Mouse (Mus musculus) MEL (cell line): Measurements from ENCODE around the gene Epha4. TPM values are rescaled to one million over a fixed set of nuclear protein-coding genes. Genes with fewer than 3 reads are reported as not detected.

Experiments
- DNase-seq: peaks from one replicate; pipeline ENCODE4 v3.0.0; 2011; ENCODE audit warnings: low read depth, low spot score
- H3K27ac ChIP-seq: 2 replicates; pipeline ENCODE4 v1.5.1; 2012; ENCODE audit warnings: low read depth, mild to moderate bottlenecking, control low read depth, low read length, moderate library complexity; ENCODE audit not compliant: control insufficient read depth
- H3K27me3 ChIP-seq, 2 experiments: fragments of 150-350 bp in 1 of 2; sonication (generic) in 1 of 2; 2 replicates each; pipeline ENCODE4 v1.6.1; 2012; ENCODE audit warnings: low read length in 2 of 2, mild to moderate bottlenecking in 2 of 2, improper control_type of control experiment in 1 of 2, moderate library complexity in 1 of 2; ENCODE audit not compliant: insufficient read depth in 2 of 2, control insufficient read depth in 1 of 2
- H3K36me3 ChIP-seq, 2 experiments: 2 replicates each; pipeline ENCODE4 v1.6.1; 2012 to 2014; ENCODE audit warnings: low read length in 2 of 2, improper control_type of control experiment in 1 of 2, inconsistent platforms in 1 of 2, mild to moderate bottlenecking in 1 of 2; ENCODE audit not compliant: insufficient read depth in 2 of 2, control insufficient read depth in 1 of 2
- H3K4me1 ChIP-seq, 2 experiments: fragments of 150-350 bp in 1 of 2; sonication (generic) in 1 of 2; 2 replicates each; pipeline ENCODE4 v1.6.1; 2012; ENCODE audit warnings: low read length in 2 of 2, improper control_type of control experiment in 1 of 2, mild to moderate bottlenecking in 1 of 2; ENCODE audit not compliant: insufficient read depth in 2 of 2, control insufficient read depth in 1 of 2
- H3K4me3 ChIP-seq, 2 experiments: fragments of 150-350 bp in 1 of 2; sonication (generic) in 1 of 2; 2 replicates each; pipeline ENCODE4 v1.5.1; 2012; ENCODE audit warnings: low read depth in 2 of 2, low read length in 2 of 2, mild to moderate bottlenecking in 2 of 2, moderate library complexity in 2 of 2, control low read depth in 1 of 2, improper control_type of control experiment in 1 of 2; ENCODE audit not compliant: control insufficient read depth in 1 of 2, insufficient read depth in 1 of 2
- H3K79me2 ChIP-seq: 2 replicates; pipeline ENCODE4 v1.6.1; 2012; ENCODE audit warnings: mild to moderate bottlenecking, low read length, moderate library complexity; ENCODE audit not compliant: control insufficient read depth, poor library complexity, insufficient read depth
- H3K9ac ChIP-seq: 2 replicates; pipeline ENCODE4 v1.6.1; 2012; ENCODE audit warnings: low read depth, mild to moderate bottlenecking, control low read depth, low read length, moderate library complexity; ENCODE audit not compliant: control insufficient read depth, poor library complexity, severe bottlenecking
- H3K9me3 ChIP-seq: fragments of 150-350 bp; sonication (generic); replicated peaks from 2 replicates; pipeline ENCODE4 v1.6.1; 2012; ENCODE audit warnings: mild to moderate bottlenecking, low read length, improper control_type of control experiment, moderate library complexity; ENCODE audit not compliant: insufficient read depth
- CHD1 ChIP-seq: IDR thresholded peaks from 2 replicates; pipeline ENCODE4 v1.6.1; 2012; ENCODE audit warnings: low read depth, mild to moderate bottlenecking, inconsistent platforms, low read length, improper control_type of control experiment
- CTCF ChIP-seq, 3 experiments: IDR thresholded peaks in 2 of 3; conservative IDR thresholded peaks in 1 of 3; 2 replicates each; pipeline ENCODE4 v1.5.1; 2011 to 2012; ENCODE audit warnings: low read length in 3 of 3, low read depth in 2 of 3, mild to moderate bottlenecking in 2 of 3, improper control_type of control experiment in 1 of 3, inconsistent platforms in 1 of 3, mixed read lengths in 1 of 3, moderate library complexity in 1 of 3; ENCODE audit not compliant: control insufficient read depth in 1 of 3, insufficient read depth in 1 of 3, poor library complexity in 1 of 3, severe bottlenecking in 1 of 3
- E2F4 ChIP-seq: IDR thresholded peaks from 2 replicates; pipeline ENCODE4 v1.6.1; 2011; ENCODE audit warnings: low read depth, low read length, improper control_type of control experiment, borderline replicate concordance
- EP300 ChIP-seq, 2 experiments: IDR thresholded peaks; 2 replicates each; pipeline ENCODE4 v1.6.1; 2011; ENCODE audit warnings: improper control_type of control experiment in 2 of 2, low read length in 2 of 2, low read depth in 1 of 2, mild to moderate bottlenecking in 1 of 2
- ETS1 ChIP-seq: IDR thresholded peaks from 2 replicates; pipeline ENCODE4 v1.6.1; 2012; ENCODE audit warnings: low read depth, mild to moderate bottlenecking, inconsistent platforms, low read length, improper control_type of control experiment, moderate library complexity
- GABPA ChIP-seq: IDR thresholded peaks from 2 replicates; pipeline ENCODE4 v1.6.1; 2012; ENCODE audit warnings: low read depth, mild to moderate bottlenecking, inconsistent platforms, low read length, improper control_type of control experiment, moderate library complexity
- GATA1 ChIP-seq: IDR thresholded peaks from 2 replicates; pipeline ENCODE4 v1.6.1; 2011; ENCODE audit warnings: low read depth, low read length, improper control_type of control experiment
- MAFK ChIP-seq: IDR thresholded peaks from 2 replicates; pipeline ENCODE4 v1.6.1; 2011; ENCODE audit warnings: low read depth, mild to moderate bottlenecking, low read length, improper control_type of control experiment, borderline replicate concordance
- MAX ChIP-seq: IDR thresholded peaks from 2 replicates; pipeline ENCODE4 v1.6.1; 2011; ENCODE audit warnings: low read length, improper control_type of control experiment
- MYC ChIP-seq: IDR thresholded peaks from 2 replicates; pipeline ENCODE4 v1.6.1; 2011; ENCODE audit warnings: low read depth, mild to moderate bottlenecking, low read length, improper control_type of control experiment, moderate library complexity
- NELFE ChIP-seq: IDR thresholded peaks from 2 replicates; pipeline ENCODE4 v1.6.1; 2011; ENCODE audit warnings: low read depth, low read length, improper control_type of control experiment
- POLR2A ChIP-seq, 2 experiments: IDR thresholded peaks; 2 replicates each; pipeline ENCODE4 v1.6.1; 2011 to 2012; ENCODE audit warnings: low read length in 2 of 2, mild to moderate bottlenecking in 2 of 2, control low read depth in 1 of 2, improper control_type of control experiment in 1 of 2, low read depth in 1 of 2, moderate library complexity in 1 of 2; ENCODE audit not compliant: control insufficient read depth in 1 of 2, insufficient read depth in 1 of 2, poor library complexity in 1 of 2
- POLR2AphosphoS5 ChIP-seq: IDR thresholded peaks from 2 replicates; pipeline ENCODE4 v1.6.1; 2012; ENCODE audit warnings: low read depth, borderline replicate concordance, mild to moderate bottlenecking, inconsistent platforms, low read length, moderate library complexity, mixed read lengths
- TAL1 ChIP-seq: IDR thresholded peaks from 2 replicates; pipeline ENCODE4 v1.6.1; 2012; ENCODE audit warnings: mild to moderate bottlenecking, inconsistent platforms, low read length, moderate library complexity, mixed read lengths
- TCF12 ChIP-seq: IDR thresholded peaks from 2 replicates; pipeline ENCODE4 v1.6.1; 2014; ENCODE audit warnings: low read depth, mild to moderate bottlenecking, inconsistent platforms, low read length, improper control_type of control experiment, moderate library complexity
- UBTF ChIP-seq: IDR thresholded peaks from 2 replicates; pipeline ENCODE4 v1.6.1; 2012; ENCODE audit warnings: low read depth, mild to moderate bottlenecking, inconsistent platforms, low read length, improper control_type of control experiment, moderate library complexity, borderline replicate concordance; ENCODE audit not compliant: insufficient read depth
- USF1 ChIP-seq: IDR thresholded peaks from 2 replicates; pipeline ENCODE4 v1.6.1; 2014; ENCODE audit warnings: low read depth, mild to moderate bottlenecking, inconsistent platforms, low read length, improper control_type of control experiment, moderate library complexity
- ZC3H11A ChIP-seq: IDR thresholded peaks from 2 replicates; pipeline ENCODE4 v1.6.1; 2012; ENCODE audit warnings: low read depth, mild to moderate bottlenecking, inconsistent platforms, low read length, improper control_type of control experiment
- ZKSCAN1 ChIP-seq: IDR thresholded peaks from 2 replicates; pipeline ENCODE4 v1.6.1; 2012; ENCODE audit warnings: low read depth, mild to moderate bottlenecking, inconsistent platforms, low read length, improper control_type of control experiment, moderate library complexity
- ZNF384 ChIP-seq: IDR thresholded peaks from 2 replicates; pipeline ENCODE4 v1.6.1; 2012; ENCODE audit warnings: low read depth, mild to moderate bottlenecking, inconsistent platforms, low read length, improper control_type of control experiment
- polyA plus RNA-seq, 2 experiments: library from polyadenylated mRNA; stranded (reverse) in 1 of 2; unstranded in 1 of 2; fragments of >175 nt in 1 of 2; fragments of >200 nt in 1 of 2; gene quantifications; 2 replicates each; pipeline versions ENCODE4 v1.2.1 to v1.2.4; 2012; ENCODE audit warnings: low replicate concordance in 2 of 2, low read depth in 1 of 2; ENCODE audit not compliant: insufficient read length in 2 of 2, insufficient read depth in 1 of 2, missing spikeins in 1 of 2
- total RNA-seq: library from RNA; depleted of rRNA; stranded (reverse); fragments of 300-350 nt; gene quantifications from 2 replicates; pipeline ENCODE4 v1.2.3, GENCODE M21; 2012

The Epha4 gene
- total and polyA plus RNA-seq, 3 experiments = not detected

DNA sequence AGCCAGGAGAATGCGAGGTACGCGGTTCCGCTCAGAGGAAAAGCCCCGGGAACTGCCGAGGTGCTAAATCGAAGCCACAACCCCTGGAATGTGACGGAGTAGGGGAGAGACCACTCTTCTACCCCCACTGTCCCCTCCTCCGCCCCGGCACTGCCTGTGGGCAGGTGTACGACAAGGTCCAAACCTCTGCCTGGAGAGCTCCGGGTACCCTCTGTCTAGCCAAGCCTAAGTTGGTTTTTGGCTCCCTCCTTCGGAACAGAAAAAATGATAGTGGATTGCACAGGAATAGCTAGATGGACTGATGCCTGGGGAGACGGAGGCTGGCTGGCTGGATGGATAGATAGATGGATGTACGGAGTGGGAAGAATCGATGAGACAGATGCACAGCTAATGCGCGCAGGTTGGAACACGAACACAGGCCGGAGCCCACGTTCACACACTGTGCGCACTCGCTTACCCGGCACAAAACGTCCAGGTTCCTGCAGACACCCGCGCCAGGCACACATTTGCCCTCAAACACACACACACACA is 1.4 kb downstream of the Epha4 start:
- no peak overlapping the region for H3K4me3 ChIP-seq
- TF ChIP-seq USF1 (no peak), UBTF (no peak), GABPA (no peak), MAX (no peak), NELFE (no peak), ZNF384 (no peak), TAL1 (no peak), ETS1 (no peak), CTCF (IDR thresholded peaks at IDR 0.05 in 2 of 3, conservative IDR thresholded peaks at IDR 0.05 in 1 of 3; ENCODE audit: control insufficient read depth in 1 of 3, insufficient read depth in 1 of 3, low read depth in 2 of 3, low read length in 3 of 3, poor library complexity in 1 of 3, severe bottlenecking in 1 of 3) (no peak), E2F4 (no peak), ZKSCAN1 (no peak), POLR2AphosphoS5 (no peak), MAFK (no peak), MYC (no peak)
- TF ChIP-seq, all 39 proteins: peak for 0
- Histone ChIP-seq H3K9ac (no peak overlapping the region), H3K36me3 (no peaks in the 10 kb centered on the region), H3K79me2 (no peaks in the 10 kb centered on the region), H3K27ac (no peak overlapping the region), H3K9me3 (no peaks in the 10 kb centered on the region), H3K4me1 (no peaks in the 10 kb centered on the region), H3K27me3 (no peaks in the 10 kb centered on the region)
- no peak for DNase-seq

GRCm38 (mm10) chr1:77512431-77513195 is 2.3 kb downstream of the Epha4 start:
- TF ChIP-seq TCF12 = no peak
- no peak for TF ChIP-seq GATA1
- TF ChIP-seq EP300 (IDR thresholded peaks at IDR 0.05; ENCODE audit: low read depth in 1 of 2, low read length in 2 of 2) = no peak
- TF ChIP-seq ZC3H11A = no peak
- no peak for TF ChIP-seq CHD1
- TF ChIP-seq POLR2A (IDR thresholded peaks at IDR 0.05; ENCODE audit: control insufficient read depth in 1 of 2, insufficient read depth in 1 of 2, low read depth in 1 of 2, low read length in 2 of 2, poor library complexity in 1 of 2) = no peak
- no peak for TF ChIP-seq TAL1
- Histone ChIP-seq H3K36me3 (no peaks in the 10 kb centered on the region), H3K4me3 (no peak overlapping the region), H3K79me2 (no peaks in the 10 kb centered on the region), H3K4me1 (no peaks in the 10 kb centered on the region), H3K27ac (no peak overlapping the region), H3K27me3 (no peaks in the 10 kb centered on the region), H3K9ac (no peak overlapping the region), H3K9me3 (no peaks in the 10 kb centered on the region)
- DNase-seq = no peak
